Mouse (Mus musculus) cerebellum, adult 2 months (tissue): Measurements from ENCODE around the gene Arhgap29. TPM values are rescaled to one million over a fixed set of nuclear protein-coding genes. Genes with fewer than 3 reads are reported as not detected.
A peak's percentile ranks its signal among the peaks of the same experiment; 100 is the strongest.

Source experiments
- DNase-seq, 2 experiments: peaks; one replicate each; pipeline ENCODE4 v3.0.0; 2021
- H3K27ac ChIP-seq: fragments of 200-500 bp; 2 replicates; pipeline ENCODE4 v1.5.1; 2012; ENCODE audit warnings: low read length, control low read depth, inconsistent platforms; ENCODE audit not compliant: insufficient read depth
- H3K27me3 ChIP-seq: fragments of 200-500 bp; 2 replicates; pipeline ENCODE4 v1.6.1; 2012; ENCODE audit warnings: inconsistent platforms, mild to moderate bottlenecking, low read length, moderate library complexity; ENCODE audit not compliant: control insufficient read depth, insufficient read depth
- H3K4me1 ChIP-seq: fragments of 200-500 bp; 2 replicates; pipeline ENCODE4 v1.6.1; 2011; ENCODE audit warnings: low read length; ENCODE audit not compliant: control insufficient read depth, insufficient read depth
- H3K4me3 ChIP-seq: fragments of 200-500 bp; replicated peaks from 2 replicates; pipeline ENCODE3; 2011; ENCODE audit warnings: mild to moderate bottlenecking, low read depth, low read length, control low read depth; ENCODE audit not compliant: insufficient read depth
- CTCF ChIP-seq: fragments of 200-500 bp; IDR thresholded peaks from 2 replicates; pipeline ENCODE4 v1.5.1; 2011; ENCODE audit warnings: low read depth, mild to moderate bottlenecking, control low read depth, low read length, moderate library complexity, borderline replicate concordance; ENCODE audit not compliant: insufficient read depth
- POLR2A ChIP-seq: fragments of 200-500 bp; IDR thresholded peaks from 2 replicates; pipeline ENCODE4 v1.6.1; 2011; ENCODE audit warnings: low read length, control low read depth, borderline replicate concordance; ENCODE audit not compliant: insufficient read depth
- WGBS: fragments of 180-500 bp; shearing (Covaris S2); methylation state at CpG from one replicate; pipeline ENCODE4 v1.1.7; 2018; 5-methylcytosine and 5-hydroxymethylcytosine counted together
- polyA plus RNA-seq: library from polyadenylated mRNA; depleted of rRNA; stranded (reverse); fragments of >200 nt; gene quantifications from 2 replicates; pipeline ENCODE4 v1.2.3, GENCODE M21; 2012

Gene Arhgap29
- polyA plus RNA-seq, 1 experiment: 9.1 TPM

- DNase-seq: no peak
- TF ChIP-seq POLR2A: no peak
- TF ChIP-seq CTCF: no peak
- no peaks in the 10 kb centered on the region for H3K27me3 ChIP-seq
- H3K27ac ChIP-seq: no peak overlapping the region
- no peaks in the 10 kb centered on the region for H3K4me1 ChIP-seq
- no peak overlapping the region for H3K4me3 ChIP-seq
Observed at GRCm38 (mm10) chr3:121946765-121947164, 5.6 kb upstream of the Arhgap29 start.

- peaks cover 2% of the 10 kb centered on the region; the same call in 1 of the 2 replicates for H3K27me3 ChIP-seq
- H3K4me3 ChIP-seq: no peak overlapping the region
- 70% methylated on average over 6 of the region's 6 CpGs for WGBS
- H3K4me1 ChIP-seq: no peaks in the 10 kb centered on the region
- no peak overlapping the region for H3K27ac ChIP-seq
- no peak for DNase-seq
- TF ChIP-seq POLR2A: no peak
- TF ChIP-seq CTCF: no peak
Observed at GRCm38 (mm10) chr3:121950139-121950538, 2.2 kb upstream of the Arhgap29 start.

- H3K4me1 ChIP-seq: no peaks in the 10 kb centered on the region
- TF ChIP-seq CTCF (no peak), POLR2A (no peak)
- 94% methylated on average over 2 of the region's 2 CpGs for WGBS
Observed at GRCm38 (mm10) chr3:121951116-121951515, 1.2 kb upstream of the Arhgap29 start.

GRCm38 (mm10) chr3:121953049-121953432 lies 700 bp downstream of the Arhgap29 start:
- TF ChIP-seq CTCF (no peak), POLR2A (no peak)
- no peaks in the 10 kb centered on the region for H3K4me1 ChIP-seq
- H3K27ac ChIP-seq: no peak overlapping the region
- WGBS: under 1% methylated on average over 30 of the region's 44 CpGs
- peak; percentile 65 to 66 for DNase-seq
- H3K27me3 ChIP-seq: peaks cover 2% of the 10 kb centered on the region; the same call in 1 of the 2 replicates
- H3K4me3 ChIP-seq: peak overlapping the region; percentile 49

More at GRCm38 (mm10) chr3:121951116-121951515, 1.2 kb upstream of the Arhgap29 start:
- no peak overlapping the region for H3K27ac ChIP-seq
- peaks cover 2% of the 10 kb centered on the region; the same call in 1 of the 2 replicates for H3K27me3 ChIP-seq
- DNase-seq: no peak
- no peak overlapping the region for H3K4me3 ChIP-seq

DNA sequence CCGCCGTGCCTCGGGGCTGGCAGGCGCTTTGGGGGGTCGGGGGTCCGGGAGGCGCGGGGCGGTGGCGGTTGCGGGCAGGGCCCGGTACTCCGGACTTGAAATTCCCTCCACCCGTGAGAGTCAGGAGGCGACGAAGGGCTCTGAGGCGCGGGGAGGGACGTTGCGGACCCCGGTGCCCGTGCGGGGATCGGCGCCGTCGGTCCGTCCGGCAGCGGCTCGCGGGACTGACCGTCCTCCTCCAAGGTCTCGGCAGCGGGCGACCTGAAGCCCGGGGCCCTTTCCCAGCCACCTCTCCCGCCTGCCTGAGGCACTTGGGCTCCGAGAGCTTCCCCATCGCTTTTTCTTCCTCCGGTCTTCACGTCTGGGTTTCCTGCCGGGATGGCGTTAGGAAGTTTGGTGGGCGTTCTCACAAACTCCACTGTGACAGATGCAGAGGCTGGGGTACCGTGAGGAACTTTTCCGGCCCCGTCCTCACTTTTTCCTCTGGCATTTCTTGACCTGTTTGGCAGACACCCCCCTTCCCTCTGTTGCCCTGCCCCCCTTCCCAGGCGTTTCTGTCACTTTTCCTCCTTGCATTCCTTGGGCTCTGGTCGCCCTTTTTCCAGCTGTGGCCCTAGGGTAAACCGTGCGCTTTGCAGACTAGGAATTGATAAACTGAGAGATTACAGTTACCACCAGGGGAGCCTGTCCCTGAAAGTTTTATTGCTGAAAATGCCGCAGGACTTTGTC lies 1.3 kb downstream of the Arhgap29 start:
- no peak for TF ChIP-seq CTCF
- TF ChIP-seq POLR2A: no peak
- no peak overlapping the region for H3K27ac ChIP-seq
- DNase-seq: peak in 1 of 2 experiments; percentile 11
- 2% methylated on average over 52 of the region's 53 CpGs for WGBS
- H3K4me3 ChIP-seq: peak overlapping the region; percentile 49
- peaks cover 2% of the 10 kb centered on the region; the same call in 1 of the 2 replicates for H3K27me3 ChIP-seq
- H3K4me1 ChIP-seq: no peaks in the 10 kb centered on the region

- Histone ChIP-seq H3K4me1 (no peaks in the 10 kb centered on the region), H3K27ac (no peak overlapping the region), H3K4me3 (no peak overlapping the region), H3K27me3 (peaks cover 2% of the 10 kb centered on the region; the same call in 1 of the 2 replicates)
- 58% methylated on average over 2 of the region's 2 CpGs for WGBS
- no peak for TF ChIP-seq CTCF
- no peak for TF ChIP-seq POLR2A
- DNase-seq: no peak
Observed at GRCm38 (mm10) chr3:121954421-121954820, 2.1 kb downstream of the Arhgap29 start.

- TF ChIP-seq CTCF: no peak
- TF ChIP-seq POLR2A: no peak
- H3K4me1 ChIP-seq: no peaks in the 10 kb centered on the region
- 94% methylated on average over 4 of the region's 4 CpGs for WGBS
- no peak overlapping the region for H3K4me3 ChIP-seq
- H3K27ac ChIP-seq: no peak overlapping the region
- H3K27me3 ChIP-seq: peaks cover 2% of the 10 kb centered on the region; the same call in 1 of the 2 replicates
- no peak for DNase-seq
Observed at GRCm38 (mm10) chr3:121955527-121955926, 3.2 kb downstream of the Arhgap29 start.

GRCm38 (mm10) chr3:121956789-121957188 lies 4.4 kb downstream of the Arhgap29 start:
- no peak for TF ChIP-seq CTCF
- no peak for TF ChIP-seq POLR2A
- H3K4me3 ChIP-seq: no peak overlapping the region
- 85% methylated on average over 7 of the region's 7 CpGs for WGBS
- H3K27ac ChIP-seq: no peak overlapping the region
- H3K4me1 ChIP-seq: no peaks in the 10 kb centered on the region
- peaks cover 2% of the 10 kb centered on the region; the same call in 1 of the 2 replicates for H3K27me3 ChIP-seq
- no peak for DNase-seq
